Mouse (Mus musculus) liver, embryonic 14.5 days (tissue): ENCODE measurements around the gene Gna12.

ENCODE experiments used
- CTCF ChIP-seq: IDR thresholded peaks from 2 replicates; pipeline ENCODE4 v1.5.1; 2016; ENCODE audit warnings: antibody characterized with exemption, low read depth, control low read depth
- EP300 ChIP-seq: IDR thresholded peaks from 2 replicates; pipeline ENCODE4 v1.6.1; 2016; ENCODE audit warnings: antibody characterized with exemption, low read depth

DNA sequence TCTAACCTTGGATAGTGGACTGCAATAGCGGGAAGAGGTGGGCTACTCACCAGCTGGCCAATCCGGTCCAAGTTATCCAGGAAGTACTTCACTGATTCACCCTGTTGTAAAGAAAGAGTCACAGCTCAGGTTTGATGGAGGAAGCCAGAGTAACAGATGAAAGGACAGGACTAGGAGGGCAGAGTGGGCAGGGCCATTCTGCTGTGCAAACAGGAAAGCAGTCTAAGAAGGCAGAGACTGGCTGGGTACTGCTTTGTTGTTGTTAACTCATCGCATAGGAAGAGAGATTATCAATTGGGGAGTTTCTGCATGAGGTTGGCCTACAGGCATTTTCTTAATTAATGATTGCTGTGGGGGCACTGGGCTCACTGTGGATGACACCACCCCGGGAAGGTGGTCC, 67.7 kb downstream of the Gna12 start:
- no peak for TF ChIP-seq EP300
- TF ChIP-seq CTCF, result no peak
